Mouse (Mus musculus) megakaryocyte, adult 5-6 weeks (primary cell): ENCODE results near the gene Otos. TPM values are rescaled to one million over a fixed set of nuclear protein-coding genes. Genes with fewer than 3 reads are reported as not detected.

Source experiments
- ATAC-seq: 2 replicates; pipeline ENCODE4 v1.8.0; 2016; ENCODE audit warnings: mild to moderate bottlenecking, inconsistent platforms; ENCODE audit not compliant: poor library complexity, severe bottlenecking
- total RNA-seq, 2 experiments: library from RNA; stranded (forward) in 1 of 2; stranded (reverse) in 1 of 2; fragments of 153-499, 151-499 nt in 1 of 2; fragments of 221-1000, 200-1000 nt in 1 of 2; gene quantifications; 2 replicates each; pipeline versions ENCODE4 v1.2.3 to v1.2.4; 2015 to 2017

Otos gene
- total RNA-seq (2015) (0.85 and 2.8 TPM in 2 replicates), total RNA-seq (2017) (0.53 and 1.8 TPM in 2 replicates)

- peak; percentile 66 for ATAC-seq
These were observed at the start of gene Otos for GRCm38 (mm10) chr1:92648673-92649072. Gene Otos, minus strand, starts transcription at chr1:92648841.

GRCm38 (mm10) chr1:92696848-92697247 lies 48.2 kb upstream of the Otos start:
- peak; percentile 90 for ATAC-seq

- ATAC-seq: no peak
These were observed 47.1 kb upstream of the Otos start for GRCm38 (mm10) chr1:92695751-92696150.

GRCm38 (mm10) chr1:92691166-92691844 lies 42.7 kb upstream of the Otos start:
- ATAC-seq: no peak

- ATAC-seq: no peak
These were observed 38.4 kb upstream of the Otos start for GRCm38 (mm10) chr1:92686994-92687393.

- ATAC-seq: no peak
These were observed 34.5 kb upstream of the Otos start for GRCm38 (mm10) chr1:92683151-92683550.

- no peak for ATAC-seq
These were observed 32.3 kb upstream of the Otos start for GRCm38 (mm10) chr1:92680668-92681603.

GRCm38 (mm10) chr1:92678757-92679156 lies 30.1 kb upstream of the Otos start:
- ATAC-seq: no peak

GRCm38 (mm10) chr1:92676676-92676975 lies 28.0 kb upstream of the Otos start:
- ATAC-seq: no peak

- ATAC-seq: peak; percentile 88
These were observed 27.5 kb upstream of the Otos start for GRCm38 (mm10) chr1:92675932-92676675.

- ATAC-seq: no peak
These were observed 24.7 kb upstream of the Otos start for GRCm38 (mm10) chr1:92673258-92673782.

GRCm38 (mm10) chr1:92671326-92671725 lies 22.7 kb upstream of the Otos start:
- ATAC-seq: no peak

- ATAC-seq: no peak
These were observed 20.8 kb upstream of the Otos start for GRCm38 (mm10) chr1:92669430-92669829.

- ATAC-seq: no peak
These were observed 18.5 kb upstream of the Otos start for GRCm38 (mm10) chr1:92667106-92667505.

GRCm38 (mm10) chr1:92659392-92659791 lies 10.8 kb upstream of the Otos start:
- peak; percentile 80 for ATAC-seq

GRCm38 (mm10) chr1:92657025-92657820 lies 8.6 kb upstream of the Otos start:
- no peak for ATAC-seq

GRCm38 (mm10) chr1:92654676-92655075 lies 6.0 kb upstream of the Otos start:
- ATAC-seq: no peak

GRCm38 (mm10) chr1:92653179-92653578 lies 4.5 kb upstream of the Otos start:
- ATAC-seq: no peak

GRCm38 (mm10) chr1:92651467-92651866 lies 2.8 kb upstream of the Otos start:
- ATAC-seq: no peak

- ATAC-seq: peak; percentile 53
These were observed 444 bp downstream of the Otos start for GRCm38 (mm10) chr1:92648197-92648596.
